Mouse (Mus musculus) forebrain, embryonic 10.5 days (tissue): ENCODE data around the gene Trim34a. TPM values are rescaled to one million over a fixed set of nuclear protein-coding genes. Genes with fewer than 3 reads are reported as not detected.
A peak's percentile ranks its signal among the peaks of the same experiment; 100 is the strongest.
"Not testable (repeated sequence)": the region's sequence is repeated elsewhere in the genome, so short reads cannot be mapped to it uniquely, and the experiment has no call there.

Experiments
- DNase-seq: peaks from one replicate; pipeline ENCODE4 v3.0.0-alpha.2; 2017; ENCODE audit warnings: low spot score; ENCODE audit errors: extremely low spot score
- H3K27ac ChIP-seq: fragments of 300-500 bp; sonication (generic); 2 replicates; pipeline ENCODE4 v1.5.1; 2016; ENCODE audit warnings: mild to moderate bottlenecking
- H3K27me3 ChIP-seq: fragments of 300-500 bp; sonication (generic); 2 replicates; pipeline ENCODE4 v1.6.1; 2016; ENCODE audit warnings: mild to moderate bottlenecking; ENCODE audit not compliant: poor library complexity, severe bottlenecking
- H3K36me3 ChIP-seq: fragments of 300-500 bp; sonication (generic); replicated peaks from 2 replicates; pipeline ENCODE4 v1.6.1; 2016; ENCODE audit warnings: mild to moderate bottlenecking, moderate library complexity
- H3K4me1 ChIP-seq: fragments of 300-500 bp; sonication (generic); 2 replicates; pipeline ENCODE4 v1.6.1; 2016
- H3K4me3 ChIP-seq: fragments of 300-500 bp; sonication (generic); 2 replicates; pipeline ENCODE4 v1.5.1; 2016; ENCODE audit warnings: mild to moderate bottlenecking, moderate library complexity
- H3K9me3 ChIP-seq: fragments of 300-500 bp; sonication (generic); 2 replicates; pipeline ENCODE4 v1.6.1; 2016; ENCODE audit warnings: mild to moderate bottlenecking, moderate library complexity
- WGBS: fragments of 180-500 bp; shearing (Covaris S2); methylation state at CpG from one replicate; pipeline ENCODE4 v1.1.7; 2016; 5-methylcytosine and 5-hydroxymethylcytosine counted together
- polyA plus RNA-seq: library from polyadenylated mRNA; unstranded; fragments of >200 nt; fragmentation: Nextera tagmentation; extraction: Ambion mirVana; gene quantifications from 2 replicates; pipeline ENCODE4 v1.2.1, GENCODE M21; 2016

The Trim34a gene
- 0.34 and 0.48 TPM in 2 replicates for polyA plus RNA-seq

GRCm38 (mm10) chr7:104244287-104245181, at the start of gene Trim34a:
Gene Trim34a, plus strand, starts transcription at chr7:104244457.
- WGBS = 9% methylated on average over 13 of the region's 13 CpGs
- Histone ChIP-seq H3K36me3 (no peaks in the 10 kb centered on the region), H3K27me3 (no peaks in the 10 kb centered on the region), H3K27ac (peak within 1 kb of the TSS; percentile 78), H3K4me3 (peak within 1 kb of the TSS; percentile 48), H3K9me3 (no peaks in the 10 kb centered on the region), H3K4me1 (peaks cover 13% of the 10 kb centered on the region; the same call in 1 of the 2 replicates)
- peak; percentile 31 for DNase-seq

GRCm38 (mm10) chr7:104195885-104196284, 48.4 kb upstream of the Trim34a start, which contains the start of gene Olfr649:
Gene Olfr649, minus strand, starts transcription at chr7:104195985.
- Histone ChIP-seq H3K27ac (no peak within 1 kb of the TSS), H3K9me3 (no peaks in the 10 kb centered on the region), H3K4me3 (no peak within 1 kb of the TSS), H3K36me3 (no peaks in the 10 kb centered on the region), H3K27me3 (no peaks in the 10 kb centered on the region), H3K4me1 (no peaks in the 10 kb centered on the region)
- no peak for DNase-seq
- WGBS = 86% methylated on average over 6 of the region's 6 CpGs

- Histone ChIP-seq H3K27ac (no peak overlapping the region), H3K4me1 (no peaks in the 10 kb centered on the region), H3K27me3 (no peaks in the 10 kb centered on the region), H3K9me3 (no peaks in the 10 kb centered on the region), H3K36me3 (no peaks in the 10 kb centered on the region), H3K4me3 (no peak overlapping the region)
- WGBS = 8% methylated on average over 5 of the region's 5 CpGs
- peak; percentile 51 for DNase-seq
These were observed 44.4 kb upstream of the Trim34a start for GRCm38 (mm10) chr7:104199822-104200221.

GRCm38 (mm10) chr7:104206197-104206596, 38.1 kb upstream of the Trim34a start:
- Histone ChIP-seq H3K27ac (no peak overlapping the region), H3K4me1 (no peaks in the 10 kb centered on the region), H3K36me3 (no peaks in the 10 kb centered on the region), H3K9me3 (no peaks in the 10 kb centered on the region), H3K4me3 (no peak overlapping the region), H3K27me3 (no peaks in the 10 kb centered on the region)
- no peak for DNase-seq
- 91% methylated on average over 7 of the region's 7 CpGs for WGBS

DNA sequence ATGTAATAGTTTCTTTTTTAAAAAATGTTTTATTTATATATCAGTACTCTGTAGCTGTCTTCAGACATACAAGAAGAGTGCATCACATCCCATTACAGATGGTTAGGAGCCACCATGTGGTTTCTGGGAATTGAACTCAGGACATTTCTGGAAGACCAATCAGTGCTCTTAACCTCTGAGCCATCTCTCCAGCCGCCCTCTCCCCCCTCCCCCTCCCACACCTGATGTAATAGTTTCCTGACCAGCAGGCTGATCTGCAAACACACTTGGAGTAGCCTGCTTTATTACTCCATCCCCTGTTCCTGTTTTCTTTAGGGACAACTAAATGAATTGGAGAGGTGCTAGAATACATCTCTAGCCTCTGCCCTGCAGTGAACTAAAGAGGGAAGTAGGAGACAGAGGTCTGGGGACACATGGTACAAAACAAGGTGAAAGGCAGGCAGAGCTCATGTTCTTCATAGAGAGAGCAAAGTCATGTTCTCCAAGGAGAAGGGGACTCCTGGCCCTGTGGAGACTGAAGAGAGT, 28.2 kb upstream of the Trim34a start:
- H3K27me3 ChIP-seq = no peaks in the 10 kb centered on the region
- 62% methylated on average over 1 of the region's 1 CpGs for WGBS
- H3K27ac ChIP-seq = no peak overlapping the region
- H3K4me3 ChIP-seq = no peak overlapping the region
- peaks cover 10% of the 10 kb centered on the region for H3K4me1 ChIP-seq
- DNase-seq = no peak
- no peaks in the 10 kb centered on the region for H3K9me3 ChIP-seq
- H3K36me3 ChIP-seq = no peaks in the 10 kb centered on the region

- no peaks in the 10 kb centered on the region for H3K27me3 ChIP-seq
- no peaks in the 10 kb centered on the region for H3K9me3 ChIP-seq
- H3K4me1 ChIP-seq = peaks cover 10% of the 10 kb centered on the region
- H3K4me3 ChIP-seq = no peak overlapping the region
- 84% methylated on average over 2 of the region's 2 CpGs for WGBS
- no peak overlapping the region for H3K27ac ChIP-seq
- no peaks in the 10 kb centered on the region for H3K36me3 ChIP-seq
- no peak for DNase-seq
These were observed 26.4 kb upstream of the Trim34a start for GRCm38 (mm10) chr7:104217881-104218280.

DNA sequence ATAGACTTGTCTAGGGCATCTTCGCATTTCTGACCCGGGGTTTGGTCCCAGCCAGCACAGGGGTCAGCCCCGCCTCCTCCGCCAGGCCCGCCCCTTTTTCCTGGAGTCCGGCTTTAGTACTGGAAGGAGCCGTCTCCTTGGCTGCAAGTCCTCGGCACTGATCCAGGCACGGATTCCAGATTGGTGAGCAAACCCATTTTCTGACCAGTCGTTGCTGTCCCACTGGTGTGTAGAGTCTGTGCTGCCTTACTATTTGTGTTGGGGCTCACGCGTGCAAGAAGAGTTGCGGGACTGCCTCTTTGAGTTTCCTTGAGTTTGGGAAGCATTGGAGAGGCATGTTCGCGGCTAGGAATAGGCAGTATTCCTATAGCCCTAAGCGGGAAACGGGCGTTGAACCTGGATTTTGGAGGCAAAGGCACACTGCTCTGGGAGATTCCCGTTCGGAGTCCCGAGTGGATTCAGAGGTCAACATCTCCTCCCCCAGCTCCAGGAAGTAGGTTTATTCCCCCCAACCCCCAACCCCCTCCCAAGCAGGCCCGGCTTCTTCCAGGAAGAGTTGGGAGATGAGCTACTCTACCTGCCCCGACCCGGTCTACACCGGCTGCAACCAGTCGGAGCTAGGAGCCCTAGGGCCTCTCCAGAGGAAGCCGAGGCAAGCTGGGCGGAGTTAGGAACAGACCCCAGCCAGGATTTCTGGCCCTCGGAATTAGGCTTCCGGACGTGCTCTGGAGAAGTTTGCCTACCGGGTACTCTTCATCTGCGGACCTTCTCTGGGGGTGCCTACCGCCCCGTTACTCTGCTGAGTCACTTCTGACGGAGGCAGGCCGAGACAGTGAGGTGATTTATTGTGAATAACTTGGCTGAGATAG, 25.3 kb upstream of the Trim34a start, which contains the start of gene Trim6:
Gene Trim6 (plus strand): TSS at position 93 of the 869 bp plus-strand sequence.
- Histone ChIP-seq H3K27ac (peak within 1 kb of the TSS; percentile 81), H3K4me1 (peaks cover 10% of the 10 kb centered on the region), H3K9me3 (no peaks in the 10 kb centered on the region), H3K36me3 (no peaks in the 10 kb centered on the region), H3K4me3 (peak within 1 kb of the TSS; percentile 56), H3K27me3 (no peaks in the 10 kb centered on the region)
- under 1% methylated on average over 36 of the region's 37 CpGs for WGBS
- DNase-seq = peak; percentile 64

- no peaks in the 10 kb centered on the region for H3K9me3 ChIP-seq
- H3K27ac ChIP-seq = no peak overlapping the region
- no peaks in the 10 kb centered on the region for H3K27me3 ChIP-seq
- 37% methylated on average over 2 of the region's 2 CpGs for WGBS
- H3K4me3 ChIP-seq = no peak overlapping the region
- H3K4me1 ChIP-seq = no peaks in the 10 kb centered on the region
- no peak for DNase-seq
- H3K36me3 ChIP-seq = no peaks in the 10 kb centered on the region
These were observed 13.1 kb upstream of the Trim34a start for GRCm38 (mm10) chr7:104231203-104231602.

- H3K27me3 ChIP-seq = no peaks in the 10 kb centered on the region
- H3K4me1 ChIP-seq = peaks cover 13% of the 10 kb centered on the region; the same call in 1 of the 2 replicates
- no peak overlapping the region for H3K4me3 ChIP-seq
- H3K9me3 ChIP-seq = no peaks in the 10 kb centered on the region
- H3K36me3 ChIP-seq = no peaks in the 10 kb centered on the region
- no peak for DNase-seq
- no peak overlapping the region for H3K27ac ChIP-seq
These were observed 3.4 kb upstream of the Trim34a start for GRCm38 (mm10) chr7:104240857-104241256.

GRCm38 (mm10) chr7:104243616-104244015, 641 bp upstream of the Trim34a start:
- no peak overlapping the region for H3K4me3 ChIP-seq
- no peaks in the 10 kb centered on the region for H3K27me3 ChIP-seq
- no peak overlapping the region for H3K27ac ChIP-seq
- H3K9me3 ChIP-seq = no peaks in the 10 kb centered on the region
- 65% methylated on average over 1 of the region's 1 CpGs for WGBS
- no peaks in the 10 kb centered on the region for H3K36me3 ChIP-seq
- DNase-seq = no peak
- peaks cover 13% of the 10 kb centered on the region; the same call in 1 of the 2 replicates for H3K4me1 ChIP-seq

DNA sequence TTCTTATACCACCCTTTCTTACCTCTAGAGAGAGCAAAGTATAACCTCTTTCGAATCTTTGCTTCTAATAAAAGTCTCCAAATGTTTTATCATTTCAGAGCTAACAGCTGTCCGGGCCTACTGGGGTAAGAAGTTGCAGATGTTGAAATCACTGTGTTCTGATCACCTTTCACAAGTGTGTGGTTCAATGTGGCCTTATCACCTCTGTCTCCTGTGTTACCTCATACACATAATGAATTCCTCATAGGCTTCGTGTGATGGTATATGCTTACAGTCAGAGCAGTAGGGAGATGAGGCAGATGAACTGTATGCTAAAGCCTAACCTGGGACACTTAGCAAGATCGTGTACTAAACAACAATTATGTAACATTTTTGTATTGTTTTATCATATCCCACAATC, 16.1 kb downstream of the Trim34a start:
- not testable (repeated sequence) for H3K36me3 ChIP-seq, H3K9me3 ChIP-seq, H3K4me3 ChIP-seq, H3K4me1 ChIP-seq, DNase-seq, H3K27ac ChIP-seq, H3K27me3 ChIP-seq
- 93% methylated on average over 4 of the region's 4 CpGs for WGBS

DNA sequence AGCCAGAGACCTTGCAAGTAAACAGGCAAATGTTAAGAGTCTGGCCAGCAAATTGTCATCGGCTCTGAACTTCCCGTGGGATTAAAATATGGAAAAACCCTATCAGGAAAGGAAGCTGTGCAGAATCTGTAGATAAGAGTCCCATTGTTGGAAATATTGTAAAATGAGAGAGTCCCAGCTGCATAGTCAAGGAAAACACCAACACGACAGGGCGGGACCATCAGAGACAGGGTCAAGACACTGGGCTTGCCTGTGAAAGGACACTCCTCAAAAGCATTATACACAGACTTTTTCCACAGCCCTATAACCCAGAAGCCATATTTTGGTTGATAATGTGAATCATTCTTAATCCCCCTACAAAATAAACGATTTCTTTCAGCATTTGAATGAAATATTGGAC, 21.1 kb downstream of the Trim34a start:
- not testable (repeated sequence) for H3K36me3 ChIP-seq, DNase-seq, H3K27ac ChIP-seq, H3K27me3 ChIP-seq, H3K9me3 ChIP-seq, H3K4me1 ChIP-seq, H3K4me3 ChIP-seq
- WGBS = 94% methylated on average over 5 of the region's 5 CpGs
